Mouse (Mus musculus) bone marrow, adult 2 months (tissue): ENCODE data around the gene Nod2. TPM values are rescaled to one million over a fixed set of nuclear protein-coding genes. Genes with fewer than 3 reads are reported as not detected.
A peak's percentile ranks its signal among the peaks of the same experiment; 100 is the strongest.

Experiments
- H3K27ac ChIP-seq: fragments of 200-500 bp; 2 replicates; pipeline ENCODE4 v1.5.1; 2012; ENCODE audit warnings: low read depth, mild to moderate bottlenecking, control low read depth, inconsistent platforms, low read length; ENCODE audit not compliant: control insufficient read depth, poor library complexity, insufficient read depth
- H3K4me1 ChIP-seq: fragments of 200-500 bp; 2 replicates; pipeline ENCODE4 v1.6.1; 2011; ENCODE audit warnings: low read length; ENCODE audit not compliant: control insufficient read depth, insufficient read depth
- H3K4me3 ChIP-seq: fragments of 200-500 bp; replicated peaks from 2 replicates; pipeline ENCODE3; 2011; ENCODE audit warnings: mild to moderate bottlenecking, low read depth, low read length, control low read depth; ENCODE audit not compliant: control insufficient read depth
- CTCF ChIP-seq: fragments of 200-500 bp; IDR thresholded peaks from 2 replicates; pipeline ENCODE4 v1.5.1; 2011; ENCODE audit warnings: low read length, control low read depth; ENCODE audit not compliant: control insufficient read depth, insufficient read depth
- POLR2A ChIP-seq: fragments of 200-500 bp; IDR thresholded peaks from 2 replicates; pipeline ENCODE4 v1.6.1; 2011; ENCODE audit warnings: low read depth, mild to moderate bottlenecking, control low read depth, low read length, borderline replicate concordance; ENCODE audit not compliant: control insufficient read depth
- WGBS: fragments of 180-500 bp; shearing (Covaris S2); methylation state at CpG from one replicate; pipeline ENCODE4 v1.1.7; 2018; 5-methylcytosine and 5-hydroxymethylcytosine counted together
- polyA plus RNA-seq: library from polyadenylated mRNA; stranded (reverse); fragments of >200 nt; gene quantifications from 2 replicates; pipeline ENCODE4 v1.2.4, GENCODE M21; 2011; ENCODE audit warnings: low replicate concordance; ENCODE audit not compliant: missing spikeins, insufficient read depth, insufficient read length

Nod2 gene
- polyA plus RNA-seq, 1 experiment: 2.6 TPM

DNA sequence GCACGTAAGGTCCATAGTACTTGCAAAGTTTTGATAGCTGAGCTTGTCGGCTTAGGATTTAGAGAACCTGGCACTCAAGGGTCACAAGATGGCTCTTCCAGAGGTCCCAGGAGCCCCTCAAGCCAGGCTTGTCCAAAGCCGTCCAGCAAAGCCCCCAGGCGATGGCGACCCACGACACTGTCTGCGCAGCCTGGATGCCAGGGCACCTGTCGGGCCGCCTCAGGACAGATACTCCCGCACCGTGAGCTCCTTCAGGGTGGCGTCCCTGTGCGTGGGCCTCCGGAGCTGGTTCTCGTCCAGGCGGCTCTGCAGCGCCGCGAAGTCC lies 20.2 kb upstream of the Nod2 start:
- H3K4me1 ChIP-seq: no peaks in the 10 kb centered on the region
- TF ChIP-seq CTCF (no peak), POLR2A (no peak)
- no peak overlapping the region for H3K4me3 ChIP-seq
- 93% methylated on average over 19 of the region's 19 CpGs for WGBS
- no peak overlapping the region; the same call in 1 of the 2 replicates for H3K27ac ChIP-seq

DNA sequence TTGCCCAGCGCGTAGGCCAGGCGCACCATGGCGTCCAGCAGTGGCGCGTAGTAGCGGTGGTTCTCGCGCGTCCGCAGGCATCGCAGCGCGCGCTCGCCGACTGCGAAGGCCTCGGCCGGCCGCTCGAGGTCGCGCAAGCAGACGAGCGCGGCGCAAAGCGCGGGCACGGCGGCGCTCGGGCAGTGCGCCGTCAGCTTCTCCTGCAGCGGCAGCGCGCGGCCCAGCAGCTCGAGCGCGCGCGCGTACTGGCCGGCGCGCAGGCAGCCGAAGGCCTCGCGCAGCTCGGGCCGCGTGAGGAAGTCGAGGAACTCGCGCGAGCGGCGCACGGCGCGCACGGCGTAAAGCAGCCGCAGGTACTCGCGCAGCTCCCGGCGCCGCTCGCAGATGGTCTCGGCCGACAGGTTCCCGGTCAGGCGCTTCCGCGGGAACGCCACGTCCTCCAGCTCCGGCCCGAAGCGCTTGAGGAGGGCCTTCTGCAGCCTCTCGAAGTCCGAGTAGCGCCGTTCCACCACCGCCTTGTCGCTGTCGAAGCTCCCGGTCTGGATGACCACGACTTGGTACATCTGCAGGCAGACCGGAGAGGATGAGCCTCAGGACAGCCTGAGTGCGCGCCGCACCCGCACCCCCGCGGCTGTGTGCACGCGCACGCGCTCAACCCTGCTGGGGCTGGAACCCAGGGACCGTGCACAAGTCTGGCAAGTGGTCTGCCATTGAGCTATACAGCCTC lies 19.7 kb upstream of the Nod2 start:
- Histone ChIP-seq H3K4me3 (no peak overlapping the region), H3K27ac (no peak overlapping the region; the same call in 1 of the 2 replicates), H3K4me1 (no peaks in the 10 kb centered on the region)
- 95% methylated on average over 105 of the region's 105 CpGs for WGBS
- TF ChIP-seq CTCF: no peak
- no peak; the same call in 1 of the 2 replicates for TF ChIP-seq POLR2A

GRCm38 (mm10) chr8:88628001-88628774 lies 18.9 kb upstream of the Nod2 start:
- no peak for TF ChIP-seq CTCF
- no peak for TF ChIP-seq POLR2A
- Histone ChIP-seq H3K4me1 (peaks cover 3% of the 10 kb centered on the region), H3K27ac (no peak overlapping the region), H3K4me3 (no peak overlapping the region)
- WGBS: 92% methylated on average over 14 of the region's 14 CpGs

- H3K27ac ChIP-seq: no peak overlapping the region
- TF ChIP-seq CTCF: no peak
- TF ChIP-seq POLR2A: no peak
- 78% methylated on average over 4 of the region's 4 CpGs for WGBS
- peaks cover 5% of the 10 kb centered on the region for H3K4me1 ChIP-seq
- no peak overlapping the region for H3K4me3 ChIP-seq
These were observed 16.9 kb upstream of the Nod2 start for GRCm38 (mm10) chr8:88630225-88630624.

DNA sequence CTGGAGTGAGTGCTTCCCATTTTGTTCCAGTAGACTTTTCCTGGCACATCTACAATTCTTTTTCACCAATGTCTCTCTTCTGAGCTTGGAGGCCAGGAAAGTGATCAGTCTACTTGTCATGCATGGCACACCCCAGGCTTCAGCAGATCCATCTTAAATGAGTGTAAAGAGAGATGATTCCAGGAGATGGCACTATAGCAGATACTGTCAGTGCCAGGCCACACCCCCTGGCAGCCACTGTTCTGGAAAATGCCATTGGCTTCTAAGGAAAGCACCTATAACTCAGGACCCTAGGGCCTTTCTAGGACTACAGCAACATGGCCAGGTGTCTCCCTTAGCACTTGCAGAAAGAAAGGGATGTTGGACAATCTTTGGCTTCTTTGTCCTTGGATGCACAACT lies 16.0 kb upstream of the Nod2 start:
- Histone ChIP-seq H3K27ac (no peak overlapping the region), H3K4me1 (peaks cover 5% of the 10 kb centered on the region)

GRCm38 (mm10) chr8:88633343-88633765 lies 13.8 kb upstream of the Nod2 start:
- no peak for TF ChIP-seq CTCF
- TF ChIP-seq POLR2A: no peak
- peak overlapping the region; percentile 43 for H3K4me3 ChIP-seq
- 24% methylated on average over 7 of the region's 7 CpGs for WGBS
- H3K4me1 ChIP-seq: peaks cover 15% of the 10 kb centered on the region
- peak overlapping the region; percentile 66 for H3K27ac ChIP-seq

More for the DNA sequence above, 16.0 kb upstream of the Nod2 start:
- no peak overlapping the region for H3K4me3 ChIP-seq
- TF ChIP-seq CTCF (peak; percentile 42; the same call in 1 of the 2 replicates), POLR2A (no peak)

- WGBS: 4% methylated on average over 14 of the region's 14 CpGs
- TF ChIP-seq CTCF: no peak
- TF ChIP-seq POLR2A: no peak
- peak within 1 kb of the TSS; percentile 91 for H3K4me3 ChIP-seq
- H3K4me1 ChIP-seq: peaks cover 19% of the 10 kb centered on the region
- peak within 1 kb of the TSS; percentile 94 for H3K27ac ChIP-seq
These were observed 11.4 kb upstream of the Nod2 start, which contains the start of gene Snx20 for GRCm38 (mm10) chr8:88635474-88636397. Gene Snx20, minus strand, starts transcription at chr8:88636128.

GRCm38 (mm10) chr8:88637092-88638000 lies 9.8 kb upstream of the Nod2 start:
- Histone ChIP-seq H3K4me1 (peaks cover 19% of the 10 kb centered on the region), H3K27ac (peak overlapping the region; percentile 74), H3K4me3 (no peak overlapping the region)
- WGBS: 48% methylated on average over 9 of the region's 9 CpGs
- TF ChIP-seq POLR2A (no peak), CTCF (no peak)
